Comparison of ENCODE assay signal across 22 mouse cellular contexts in genomic region chr11:80775535-80775934, GRCm38 (mm10). TPM values are rescaled to one million over a fixed set of nuclear protein-coding genes. Genes with fewer than 3 reads are reported as not detected.
DNase-seq lines count a peak whose midpoint lies in the region; ATAC-seq and TF ChIP-seq lines count a peak whose summit lies in the region.
"Had no signal": no experiment of that assay in that cellular context is flagged by ENCODE, and none has a peak within 500 bp of the region (broad histone marks: within the 10 kb centered on the region; RNA-seq: fewer than 3 reads in every experiment).

No protein-coding gene starts in this region.

- TF ChIP-seq CTCF in intestine, postnatal 0 days (IDR thresholded peaks at IDR 0.05; ENCODE audit: low read depth), result no peak
- no peak for TF ChIP-seq CTCF in MEL (IDR thresholded peaks at IDR 0.05 in 2 of 3, conservative IDR thresholded peaks at IDR 0.05 in 1 of 3; ENCODE audit: control insufficient read depth in 1 of 3, insufficient read depth in 1 of 3, low read depth in 2 of 3, low read length in 3 of 3, poor library complexity in 1 of 3, severe bottlenecking in 1 of 3)

- H3K27ac ChIP-seq in intestine, embryonic 15.5 days, result 0 out of 2 replicates have a peak overlapping the region, but pooled peaks have one; percentile 27
- no peak overlapping the region; the same call in 1 of the 2 replicates for H3K27ac ChIP-seq in intestine, postnatal 0 days (ENCODE audit: low read depth, low read length)
- 0 out of 2 replicates have a peak overlapping the region, but pooled peaks have one; percentile 17 for H3K27ac ChIP-seq in MEL (ENCODE audit: control insufficient read depth, low read depth, low read length)
- peak overlapping the region; percentile 3; the same call in 1 of the 2 replicates for H3K27ac ChIP-seq in intestine, embryonic 16.5 days (ENCODE audit: low read length)
- H3K27ac ChIP-seq in embryonic facial prominence, embryonic 10.5 days (replicated peaks), result no peak overlapping the region

- 0 out of 2 replicates have a peak overlapping the region, but pooled peaks have one; percentile 9 for H3K4me2 ChIP-seq in intestine, embryonic 15.5 days (replicated peaks)
- H3K4me2 ChIP-seq in intestine, postnatal 0 days (replicated peaks; ENCODE audit: low read depth), result no peak overlapping the region
- 0 out of 2 replicates have a peak overlapping the region, but pooled peaks have one; percentile 8 for H3K4me2 ChIP-seq in intestine, embryonic 16.5 days (ENCODE audit: low read depth, low read length)

- peak; percentile 78 for TF ChIP-seq EP300 in MEL (IDR thresholded peaks at IDR 0.05; ENCODE audit: low read depth in 1 of 2, low read length in 2 of 2)

- no peaks in the 10 kb centered on the region for H3K27me3 ChIP-seq in intestine, embryonic 15.5 days (replicated peaks)
- no peaks in the 10 kb centered on the region for H3K27me3 ChIP-seq in intestine, postnatal 0 days (replicated peaks; ENCODE audit: control insufficient read depth, insufficient read depth, low read length)
- no peaks in the 10 kb centered on the region for H3K27me3 ChIP-seq in MEL (ENCODE audit: control insufficient read depth in 1 of 2, insufficient read depth in 2 of 2, low read length in 2 of 2)
- H3K27me3 ChIP-seq in intestine, embryonic 16.5 days (replicated peaks; ENCODE audit: control insufficient read depth, insufficient read depth, low read length), result no peaks in the 10 kb centered on the region
- H3K27me3 ChIP-seq in embryonic facial prominence, embryonic 10.5 days (replicated peaks; ENCODE audit: low read depth, poor library complexity, severe bottlenecking), result peaks cover 22% of the 10 kb centered on the region
- H3K27me3 ChIP-seq: CH12.LX, Patski had no signal

- ATAC-seq in intestine, embryonic 15.5 days, result no peak
- ATAC-seq in intestine, postnatal 0 days, result no peak
- no peak for ATAC-seq in intestine, embryonic 16.5 days
- ATAC-seq: activated CD4-positive, CD25-positive, alpha-beta regulatory T cell, adult 4 months; CD4-positive, CD25-positive, alpha-beta regulatory T cell, adult 4 months; Patski had no signal

- DNase-seq in MEL (ENCODE audit: low read depth, low spot score), result no peak
- DNase-seq in frontal cortex, adult 2 months (ENCODE audit: extremely low spot score in 1 of 2, low spot score in 1 of 2), result no peak
- no peak for DNase-seq in embryonic facial prominence, embryonic 10.5 days (ENCODE audit: low spot score)
- DNase-seq: adrenal gland, adult 2 months; adrenal gland, adult 8-10 months; adrenal gland, postnatal 10 days; adrenal gland, postnatal 14 days; adrenal gland, postnatal 25 days; adrenal gland, postnatal 36 days; B cell, adult 2 months; cerebellum, adult 11 months; cerebellum, adult 11-12 months; cerebellum, adult 18-20 months; cerebellum, adult 2 months had no signal

- no peak for TF ChIP-seq RAD21 in MEL (IDR thresholded peaks at IDR 0.05; ENCODE audit: low read depth, low read length)

- TF ChIP-seq POLR2A in MEL (IDR thresholded peaks at IDR 0.05; ENCODE audit: control insufficient read depth in 1 of 2, insufficient read depth in 1 of 2, low read depth in 1 of 2, low read length in 2 of 2, poor library complexity in 1 of 2), result no peak

- 0 out of 2 replicates have a peak, but pooled peaks cover 8% of the 10 kb centered on the region for H3K4me1 ChIP-seq in intestine, embryonic 15.5 days (replicated peaks)
- peaks cover 6% of the 10 kb centered on the region; the same call in 1 of the 2 replicates for H3K4me1 ChIP-seq in intestine, postnatal 0 days (replicated peaks; ENCODE audit: control insufficient read depth, insufficient read depth, low read length)
- H3K4me1 ChIP-seq in MEL (ENCODE audit: control insufficient read depth in 1 of 2, insufficient read depth in 2 of 2, low read length in 2 of 2), result peaks cover 36 to 40% of the 10 kb centered on the region in 2 experiments
- H3K4me1 ChIP-seq in intestine, embryonic 16.5 days (ENCODE audit: control insufficient read depth, insufficient read depth, low read length), result peaks cover 17% of the 10 kb centered on the region
- peaks cover 19% of the 10 kb centered on the region for H3K4me1 ChIP-seq in embryonic facial prominence, embryonic 10.5 days

- 59% methylated on average over 3 of the region's 3 CpGs for WGBS in intestine, embryonic 15.5 days
- WGBS in intestine, postnatal 0 days, result 44% methylated on average over 3 of the region's 3 CpGs
- 63% methylated on average over 3 of the region's 3 CpGs for WGBS in intestine, embryonic 16.5 days
- WGBS in embryonic facial prominence, embryonic 10.5 days, result 81% methylated on average over 3 of the region's 3 CpGs

- no peak overlapping the region for H3K4me3 ChIP-seq in intestine, embryonic 15.5 days (replicated peaks)
- no peak overlapping the region for H3K4me3 ChIP-seq in intestine, postnatal 0 days (ENCODE audit: low read depth, low read length)
- no peak overlapping the region for H3K4me3 ChIP-seq in MEL (ENCODE audit: control insufficient read depth in 1 of 2, insufficient read depth in 1 of 2, low read depth in 2 of 2, low read length in 2 of 2)
- H3K4me3 ChIP-seq in intestine, embryonic 16.5 days (ENCODE audit: low read length), result no peak overlapping the region
- H3K4me3 ChIP-seq in embryonic facial prominence, embryonic 10.5 days, result no peak overlapping the region

- no peaks in the 10 kb centered on the region for H3K9me3 ChIP-seq in intestine, embryonic 15.5 days
- no peaks in the 10 kb centered on the region for H3K9me3 ChIP-seq in intestine, postnatal 0 days (ENCODE audit: control insufficient read depth)
- no peaks in the 10 kb centered on the region for H3K9me3 ChIP-seq in MEL (replicated peaks; ENCODE audit: insufficient read depth, low read length)
- H3K9me3 ChIP-seq in intestine, embryonic 16.5 days (ENCODE audit: control insufficient read depth, low read length), result no peaks in the 10 kb centered on the region
- H3K9me3 ChIP-seq in embryonic facial prominence, embryonic 10.5 days, result no peaks in the 10 kb centered on the region

- H3K9ac ChIP-seq in intestine, embryonic 15.5 days, result no peak overlapping the region
- no peak overlapping the region for H3K9ac ChIP-seq in intestine, postnatal 0 days (ENCODE audit: low read depth, low read length)
- H3K9ac ChIP-seq in MEL (ENCODE audit: control insufficient read depth, low read depth, low read length, poor library complexity, severe bottlenecking), result no peak overlapping the region
- H3K9ac ChIP-seq in intestine, embryonic 16.5 days (ENCODE audit: low read depth, low read length), result no peak overlapping the region

- peaks cover 41% of the 10 kb centered on the region for H3K79me2 ChIP-seq in MEL (ENCODE audit: control insufficient read depth, insufficient read depth, low read length, poor library complexity)

- no peaks in the 10 kb centered on the region for H3K36me3 ChIP-seq in intestine, embryonic 15.5 days
- peaks cover 5% of the 10 kb centered on the region; the same call in 1 of the 2 replicates for H3K36me3 ChIP-seq in intestine, postnatal 0 days (ENCODE audit: control insufficient read depth, insufficient read depth)
- H3K36me3 ChIP-seq in MEL (ENCODE audit: control insufficient read depth in 1 of 2, insufficient read depth in 2 of 2, low read length in 2 of 2), result peaks cover 5 to 50% of the 10 kb centered on the region in 2 experiments; a peak in 3 of 4 replicates
- H3K36me3 ChIP-seq in intestine, embryonic 16.5 days (ENCODE audit: control insufficient read depth, insufficient read depth, low read length), result no peaks in the 10 kb centered on the region
- no peaks in the 10 kb centered on the region for H3K36me3 ChIP-seq in embryonic facial prominence, embryonic 10.5 days (replicated peaks)
- H3K36me3 ChIP-seq: G1E had no signal

TF ChIP-seq in MEL, 35 proteins besides CTCF, POLR2A, EP300 and RAD21 (continues in another document):
- no peak for TF ChIP-seq ZNF384 (IDR thresholded peaks at IDR 0.05; ENCODE audit: low read depth, low read length)
- peak; percentile 53; the same call in 1 of the 2 replicates for TF ChIP-seq RCOR1 (IDR thresholded peaks at IDR 0.05; ENCODE audit: low read depth, low read length)
- TF ChIP-seq MAX (IDR thresholded peaks at IDR 0.05; ENCODE audit: low read length), result no peak
- TF ChIP-seq NELFE (IDR thresholded peaks at IDR 0.05; ENCODE audit: low read depth, low read length), result no peak
- TF ChIP-seq ZMIZ1 (IDR thresholded peaks at IDR 0.05; ENCODE audit: low read depth, low read length), result no peak
- no peak for TF ChIP-seq MEF2A (IDR thresholded peaks at IDR 0.05; ENCODE audit: extremely low read depth, insufficient replicate concordance, low read depth, low read length, poor library complexity, severe bottlenecking)
- TF ChIP-seq GATA1 (IDR thresholded peaks at IDR 0.05; ENCODE audit: low read depth, low read length), result peak; percentile 84
- TF ChIP-seq JUND (IDR thresholded peaks at IDR 0.05; ENCODE audit: low read depth, low read length), result no peak
- TF ChIP-seq TAL1 (IDR thresholded peaks at IDR 0.05; ENCODE audit: low read length), result peak; percentile 55
- peak; percentile 66 for TF ChIP-seq ETS1 (IDR thresholded peaks at IDR 0.05; ENCODE audit: low read depth, low read length)
- TF ChIP-seq BHLHE40 (IDR thresholded peaks at IDR 0.05; ENCODE audit: borderline replicate concordance, low read depth, low read length), result no peak
- peak; percentile 53 for TF ChIP-seq SIN3A (IDR thresholded peaks at IDR 0.05; ENCODE audit: low read length)

RNA-seq across cellular contexts. Expression of gene Myo1d, which starts 4.3 kb away (rescaled TPM):
- polyA plus RNA-seq in intestine, embryonic 15.5 days (2015; fragmentation: Nextera tagmentation; extraction: Ambion mirVana), result 68.2 and 72.3 TPM in 2 replicates
- 57.2 and 64.1 TPM in 2 replicates for polyA plus RNA-seq in intestine, postnatal 0 days (2015; fragmentation: Nextera tagmentation; extraction: Ambion mirVana)
- 15.9 and 20.2 TPM in 2 replicates for total RNA-seq in MEL (2012; rRNA removed)
- 10 to 100 TPM; 41.7 to 81.1 TPM for polyA plus RNA-seq in MEL (2012; ENCODE audit: insufficient read depth in 1 of 2, insufficient read length in 2 of 2, low read depth in 1 of 2, low replicate concordance in 2 of 2, missing spikeins in 1 of 2)
- polyA plus RNA-seq in intestine, embryonic 16.5 days (2015; fragmentation: Nextera tagmentation; extraction: Ambion mirVana), result 80.9 and 97.7 TPM in 2 replicates
- polyA plus RNA-seq in frontal cortex, adult 2 months (2012; rRNA removed), result 6.2 and 7.2 TPM in 2 replicates
- 3.2 and 4.0 TPM in 2 replicates for polyA plus RNA-seq in embryonic facial prominence, embryonic 10.5 days (2016; fragmentation: Nextera tagmentation; extraction: Ambion mirVana)
- total RNA-seq: G1E had no signal
- polyA plus RNA-seq: G1E had no signal

RNA-seq across cellular contexts. Expression of gene Tmem98, which starts 34.4 kb away (rescaled TPM):
- 214 and 215 TPM in 2 replicates for polyA plus RNA-seq in intestine, embryonic 15.5 days (2015; fragmentation: Nextera tagmentation; extraction: Ambion mirVana)
- 148 and 156 TPM in 2 replicates for polyA plus RNA-seq in intestine, postnatal 0 days (2015; fragmentation: Nextera tagmentation; extraction: Ambion mirVana)
- total RNA-seq in MEL (2012; rRNA removed), result 21.5 and 23.3 TPM in 2 replicates
- polyA plus RNA-seq in MEL (2012; ENCODE audit: insufficient read depth in 1 of 2, insufficient read length in 2 of 2, low read depth in 1 of 2, low replicate concordance in 2 of 2, missing spikeins in 1 of 2), result 10 to 100 TPM in 1 of 2 experiments, not detected in 1; 33.5 TPM
- 241 and 243 TPM in 2 replicates for polyA plus RNA-seq in intestine, embryonic 16.5 days (2015; fragmentation: Nextera tagmentation; extraction: Ambion mirVana)
- polyA plus RNA-seq in frontal cortex, adult 2 months (2012; rRNA removed), result 15.5 and 18.4 TPM in 2 replicates
- polyA plus RNA-seq in embryonic facial prominence, embryonic 10.5 days (2016; fragmentation: Nextera tagmentation; extraction: Ambion mirVana), result 120 and 125 TPM in 2 replicates
- total RNA-seq: G1E had no signal
- polyA plus RNA-seq: activated CD4-positive, CD25-positive, alpha-beta regulatory T cell, adult 4 months; CD4-positive, CD25-positive, alpha-beta regulatory T cell, adult 4 months; G1E had no signal

Comparison
In these comparisons a context has a peak if more than half of its experiments do, and no peak if none do; other contexts are left out.
1. H3K27ac ChIP-seq: peak in intestine, embryonic 15.5 days (single experiment), MEL (single experiment) and intestine, embryonic 16.5 days (single experiment); none in intestine, postnatal 0 days (single experiment) and embryonic facial prominence, embryonic 10.5 days (single experiment).